Mouse (Mus musculus) adrenal gland, adult 8-10 months (tissue): ENCODE results near the gene Tyw5. TPM values are rescaled to one million over a fixed set of nuclear protein-coding genes. Genes with fewer than 3 reads are reported as not detected.

Experiments used
- DNase-seq: peaks from one replicate; pipeline ENCODE4 v3.0.0; 2022
- total RNA-seq, 4 experiments: library from RNA; stranded (reverse); gene quantifications; 2 replicates each; pipeline ENCODE4 v1.2.4; 2022

Tyw5 gene
- total RNA-seq, 4 experiments from 2014 or later: 17.0 to 24.4 (median 21.4) TPM

DNA sequence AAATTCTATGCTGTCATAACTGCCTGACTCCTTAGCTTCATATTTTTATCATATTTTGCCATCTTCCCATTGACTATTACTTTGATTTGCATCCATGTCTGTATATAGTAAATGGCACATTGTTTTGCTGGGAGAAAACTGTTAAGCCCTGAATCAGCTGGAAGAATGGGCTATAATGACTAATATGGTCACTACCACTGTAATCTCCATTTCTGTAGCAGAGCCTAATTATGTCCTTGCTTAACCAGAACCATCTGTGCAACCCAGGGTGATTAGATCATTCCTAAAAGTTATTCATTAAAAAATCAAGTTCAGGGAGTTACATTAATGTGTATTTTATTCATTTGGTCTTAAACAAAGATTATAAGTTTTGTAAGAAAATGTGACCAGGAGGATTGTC, 20.4 kb downstream of the Tyw5 start:
- no peak for DNase-seq

DNA sequence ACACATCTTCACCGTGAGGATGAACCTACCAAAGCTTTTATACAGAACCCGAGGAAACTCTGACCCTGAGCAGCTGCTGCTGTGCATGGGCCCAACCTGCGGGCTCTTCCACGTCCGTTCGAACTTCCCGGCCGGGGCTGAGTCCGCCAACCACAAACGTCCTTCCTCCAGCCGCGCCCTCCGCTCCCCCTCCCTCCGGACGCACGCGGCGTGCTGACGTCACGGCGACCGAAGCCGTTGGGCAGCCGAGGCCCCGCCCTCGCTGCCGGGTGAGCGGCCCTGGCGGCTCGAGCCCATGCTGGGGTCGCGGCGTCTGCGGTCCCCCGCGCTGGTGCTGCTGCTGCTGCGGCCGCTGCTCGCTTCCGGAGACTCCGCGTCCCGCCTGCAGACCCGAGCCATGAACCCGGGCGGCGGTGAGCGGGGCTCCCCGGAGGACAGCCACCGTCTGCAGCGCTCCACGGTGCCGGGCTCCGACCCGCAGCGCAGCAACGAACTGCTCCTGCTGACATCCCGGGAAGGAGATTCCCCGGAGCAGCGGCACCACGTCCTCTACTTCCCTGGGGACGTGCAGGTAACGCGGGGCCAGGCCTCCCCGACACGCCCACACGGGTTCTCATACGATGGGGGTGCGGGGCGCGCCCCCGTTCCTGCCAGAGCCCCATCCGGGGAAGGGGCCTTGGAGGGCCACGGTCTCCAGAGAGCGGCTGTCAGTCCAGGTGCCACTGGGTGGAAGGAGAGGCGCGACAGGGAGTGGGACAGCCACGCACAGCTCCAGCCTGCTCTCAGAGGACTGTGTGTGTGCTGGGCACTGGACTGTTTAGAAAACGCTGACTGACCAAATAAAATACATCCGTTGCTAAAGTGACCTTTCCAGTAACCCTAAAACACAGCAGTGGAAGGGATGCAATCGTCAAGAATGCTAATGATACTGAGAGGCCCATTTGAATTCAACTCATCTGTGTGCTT, 29.2 kb downstream of the Tyw5 start, which contains the start of gene 1700066M21Rik:
TSS of gene 1700066M21Rik (plus strand) at position 245 of the 966 bp plus-strand sequence.
- DNase-seq: peak; percentile 89

DNA sequence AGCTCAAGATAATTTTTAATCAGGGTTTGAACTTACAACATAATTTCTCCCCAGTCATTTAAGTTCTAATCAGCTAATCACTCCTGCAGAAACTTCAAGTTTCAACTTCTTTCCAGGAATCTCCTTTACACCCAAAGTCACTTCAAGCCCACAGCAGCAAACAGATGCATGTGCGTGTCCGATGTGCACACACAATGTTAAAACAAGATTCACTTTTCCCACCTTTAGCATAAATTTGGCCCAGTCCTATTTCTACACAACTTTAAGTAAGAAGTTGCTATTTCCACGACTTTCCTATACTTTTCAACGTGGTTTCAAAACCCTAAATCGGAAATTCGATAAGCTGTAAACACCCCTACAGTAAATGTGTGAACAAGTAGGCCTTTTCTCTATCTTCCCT, 30.1 kb downstream of the Tyw5 start:
- no peak for DNase-seq

DNA sequence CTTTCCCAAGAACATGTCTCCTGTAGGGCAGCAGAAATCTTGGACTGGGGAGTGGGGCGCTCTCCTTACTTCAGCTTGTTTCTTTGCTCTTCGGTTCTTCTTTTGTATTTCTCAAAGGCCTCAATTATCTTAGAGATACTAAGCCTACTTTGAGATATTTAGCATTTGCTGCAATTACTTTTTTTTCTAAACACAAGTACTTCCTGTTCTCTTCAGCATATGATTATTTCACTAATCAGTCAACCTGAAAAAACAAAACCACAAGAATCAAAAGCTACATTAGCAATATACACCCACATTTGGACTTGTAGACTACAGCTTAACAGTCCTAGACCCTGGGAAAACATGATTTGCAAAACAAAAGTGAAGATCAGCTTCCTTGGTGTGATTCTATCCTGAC, 31.6 kb downstream of the Tyw5 start:
- no peak for DNase-seq

DNA sequence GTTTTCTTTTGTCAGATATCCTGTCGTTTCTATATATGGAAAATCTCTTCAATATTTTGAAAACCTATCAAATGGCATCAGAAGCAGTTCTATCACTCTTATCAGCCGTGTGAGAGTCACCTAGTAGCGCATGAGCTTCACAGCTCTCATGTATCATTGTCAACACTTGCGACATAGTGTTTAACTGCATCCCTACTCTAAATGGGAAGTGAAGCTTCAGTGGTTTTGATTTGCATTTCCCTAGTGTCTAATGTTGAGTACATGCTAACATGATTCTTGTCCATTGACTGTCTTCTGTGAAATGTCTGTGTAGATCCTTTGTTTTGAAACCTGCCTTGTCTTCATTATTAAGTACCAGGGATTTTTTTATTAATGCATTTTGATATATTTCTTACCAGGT, 36.5 kb downstream of the Tyw5 start:
- DNase-seq: no peak

DNA sequence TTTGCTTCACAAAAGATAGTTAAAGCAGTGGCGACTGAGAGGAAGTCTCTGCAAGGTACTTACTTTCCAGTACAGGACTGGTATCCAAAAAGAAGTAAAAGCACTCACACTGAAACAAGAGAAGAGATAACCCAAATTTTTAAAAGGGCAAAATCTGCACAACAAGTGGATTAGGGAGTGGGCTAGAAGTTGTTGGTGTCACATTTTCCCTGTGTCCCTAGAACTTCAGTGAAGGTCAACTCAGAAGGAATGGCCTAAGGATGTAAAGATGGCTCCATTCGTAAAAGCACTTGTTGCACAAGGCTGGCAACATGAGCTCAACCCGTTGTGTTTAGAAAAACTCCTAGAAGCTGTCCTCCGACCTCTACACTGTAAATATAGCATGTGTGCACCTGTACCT, 37.8 kb downstream of the Tyw5 start:
- no peak for DNase-seq

DNA sequence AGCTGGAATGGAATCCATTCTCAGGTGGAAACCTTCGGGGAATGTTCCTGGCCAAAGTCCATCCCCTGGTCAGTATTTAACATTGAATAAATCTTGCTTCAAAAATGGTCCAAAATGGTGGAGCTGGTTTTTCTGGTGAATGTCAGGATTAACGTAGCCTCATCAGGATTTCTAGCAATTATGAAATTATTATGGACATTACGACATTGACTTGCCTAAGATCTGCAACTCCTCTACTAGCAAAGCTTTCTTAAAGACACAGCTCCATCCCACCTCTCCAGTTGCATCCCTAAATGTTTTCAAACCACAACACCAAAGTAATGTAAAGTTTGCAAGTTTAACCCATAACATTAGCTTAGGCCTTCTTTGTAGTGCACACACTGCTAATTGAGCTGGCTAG, 39.5 kb downstream of the Tyw5 start:
- no peak for DNase-seq

DNA sequence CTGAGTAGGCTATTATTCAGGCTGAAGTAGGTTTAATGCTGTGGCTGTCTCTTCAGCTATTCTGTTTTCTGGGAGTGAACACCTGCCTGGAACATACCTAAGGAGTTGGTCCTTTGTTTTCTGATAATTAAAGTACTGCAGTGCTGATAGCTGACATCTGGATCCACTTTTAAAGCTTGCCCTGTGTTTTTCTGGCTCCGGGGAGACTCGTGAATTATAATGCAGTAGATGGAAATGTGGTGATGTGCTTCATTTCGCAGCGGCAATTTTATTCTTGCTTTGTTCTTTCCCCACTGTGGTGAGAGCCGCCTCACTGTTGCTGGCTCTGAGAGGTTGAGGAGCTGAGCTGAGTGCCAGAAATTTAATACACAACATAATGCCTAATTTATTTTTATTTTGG, 48.4 kb downstream of the Tyw5 start:
- DNase-seq: no peak

DNA sequence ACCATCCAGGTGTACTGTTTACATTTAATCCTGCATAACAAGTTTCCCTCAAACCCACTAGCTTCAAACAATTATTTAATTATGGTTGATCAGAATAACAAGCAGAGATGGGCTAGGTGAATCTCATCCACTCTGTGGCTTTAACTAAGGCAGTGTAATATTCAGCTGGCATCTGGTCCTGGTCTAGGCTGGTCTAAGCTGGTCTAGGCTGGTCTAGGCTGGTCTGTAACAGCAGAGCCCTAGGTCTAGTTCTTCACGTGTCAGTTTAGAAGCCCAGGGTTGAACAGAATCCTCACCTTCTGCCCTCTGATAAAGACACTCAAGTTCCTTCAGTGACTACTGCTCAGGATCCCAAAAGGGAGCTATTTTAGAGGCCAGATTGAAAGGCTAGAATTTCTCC, 55.0 kb downstream of the Tyw5 start:
- DNase-seq: no peak

DNA sequence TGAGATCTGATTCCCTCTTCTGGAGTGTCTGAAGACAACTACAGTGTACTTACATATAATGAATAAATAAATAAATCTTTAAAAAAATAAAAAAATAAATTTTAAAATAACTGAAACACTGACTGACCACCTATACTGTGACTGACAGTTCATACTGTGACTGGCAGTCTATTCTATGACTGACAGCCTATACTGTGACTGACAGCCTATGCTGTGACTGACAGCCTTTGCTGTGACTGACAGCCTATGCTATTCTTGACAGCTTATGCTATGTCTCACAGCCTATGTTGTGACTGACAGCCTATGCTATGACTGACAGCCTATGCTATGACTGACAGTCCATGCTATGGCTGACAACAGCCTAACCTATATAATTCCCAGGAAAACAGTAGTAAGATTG, 59.4 kb downstream of the Tyw5 start:
- no peak for DNase-seq

DNA sequence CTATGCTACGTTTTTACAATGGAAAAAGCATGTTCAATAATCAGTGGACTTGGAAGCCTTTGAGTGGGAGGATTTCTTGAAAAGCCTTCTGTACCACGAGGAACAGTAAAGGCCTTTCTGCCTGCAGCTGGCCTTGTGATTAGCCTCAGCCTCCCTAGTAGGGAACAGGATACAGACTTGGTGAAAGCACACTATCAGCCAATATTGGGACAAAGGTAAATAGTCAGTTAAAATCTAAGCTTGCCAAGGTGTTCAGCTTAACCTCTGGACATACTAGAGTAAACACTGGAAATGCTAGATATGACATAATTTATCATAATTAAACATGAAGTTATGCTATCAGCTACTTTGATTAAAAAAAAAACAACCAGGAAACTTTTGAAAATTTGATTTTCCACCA, 65.7 kb downstream of the Tyw5 start:
- DNase-seq: no peak

DNA sequence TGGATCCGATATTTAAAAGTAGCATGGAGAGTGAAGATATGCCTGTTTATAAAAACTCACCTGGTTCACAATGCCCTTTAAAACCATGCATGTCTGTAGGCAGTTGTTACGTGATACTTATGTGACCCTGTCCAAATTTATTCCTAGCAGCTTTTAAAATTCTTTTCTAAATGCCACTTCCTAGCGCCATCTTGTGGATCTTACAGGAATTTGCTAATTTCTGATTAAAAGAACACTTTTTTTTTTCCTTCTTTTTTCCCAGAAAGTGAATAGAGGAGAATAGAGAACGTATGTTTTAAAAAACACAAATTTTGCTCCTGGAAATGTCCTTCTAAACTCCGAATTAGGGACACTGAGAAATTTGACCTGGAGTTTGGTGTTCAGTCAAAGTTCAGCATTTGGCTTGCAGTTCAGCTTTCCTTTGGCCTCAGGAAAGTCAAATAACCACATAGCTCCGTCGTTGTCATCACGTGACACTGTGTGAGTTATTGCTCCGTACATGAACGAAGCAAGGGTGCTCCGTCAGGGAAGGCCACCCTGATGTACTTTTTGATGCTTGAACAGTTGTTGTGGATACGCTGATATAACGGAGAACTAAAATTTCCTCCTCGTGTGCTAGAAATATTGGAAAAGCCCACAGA, 67.6 kb downstream of the Tyw5 start:
- DNase-seq: no peak

Other genes starting within 250 kb of the Tyw5 start
- gene 1700066M21Rik, start 29.5 kb downstream of the Tyw5 start, total RNA-seq: 10 to 100 TPM in 2 of 4 experiments, 1 to 10 TPM in 2; 6.0 to 12.1 (median 9.0) TPM
- 10 to 100 TPM; 10.2 to 12.1 (median 11.5) TPM for gene Maip1, start 773 bp downstream of the Tyw5 start, total RNA-seq